Mouse (Mus musculus): Measurements from ENCODE around the gene E2f8. TPM values are rescaled to one million over a fixed set of nuclear protein-coding genes. Genes with fewer than 3 reads are reported as not detected.

The E2f8 gene
- 19.1 and 20.9 TPM in 2 replicates for polyA plus RNA-seq (2016; fragmentation: Nextera tagmentation; extraction: Ambion mirVana)

DNA sequence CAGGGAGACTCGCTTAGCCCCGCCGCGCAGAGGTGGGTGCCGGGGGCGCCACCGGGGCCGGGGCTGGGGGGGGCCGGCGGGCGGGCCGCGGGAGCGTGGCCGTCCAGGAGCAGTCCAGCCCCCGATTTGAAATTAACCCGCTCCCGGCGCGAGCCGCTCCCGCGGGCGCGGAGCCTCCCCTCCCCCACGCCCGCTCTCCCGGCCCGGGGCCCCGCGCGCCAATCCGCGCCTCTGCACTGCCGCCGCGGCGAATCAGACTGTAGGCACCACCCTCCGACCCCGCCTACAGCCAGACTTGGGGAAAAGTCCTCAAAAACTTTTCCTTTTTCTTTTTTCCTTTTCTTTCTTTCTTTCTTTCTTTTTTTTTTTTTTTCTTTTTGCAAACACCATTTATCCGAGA lies at the start of gene E2f8:
Gene E2f8 (minus strand): TSS at position 111 of the 400 bp plus-strand sequence.
- peak within 1 kb of the TSS; percentile 85 for H3K4me2 ChIP-seq
- peak; percentile 83 for ATAC-seq (ENCODE audit: low FRiP score)
- H3K4me3 ChIP-seq (replicated peaks): peak within 1 kb of the TSS; percentile 79
- H3K36me3 ChIP-seq (replicated peaks): peaks cover 19% of the 10 kb centered on the region
- H3K9me3 ChIP-seq: no peaks in the 10 kb centered on the region
- under 1% methylated on average over 21 of the region's 41 CpGs for WGBS
- H3K27ac ChIP-seq: peak within 1 kb of the TSS; percentile 90
- H3K27me3 ChIP-seq: peaks cover 42% of the 10 kb centered on the region
- H3K4me1 ChIP-seq: peaks cover 23% of the 10 kb centered on the region
- peak within 1 kb of the TSS; percentile 87 for H3K9ac ChIP-seq

DNA sequence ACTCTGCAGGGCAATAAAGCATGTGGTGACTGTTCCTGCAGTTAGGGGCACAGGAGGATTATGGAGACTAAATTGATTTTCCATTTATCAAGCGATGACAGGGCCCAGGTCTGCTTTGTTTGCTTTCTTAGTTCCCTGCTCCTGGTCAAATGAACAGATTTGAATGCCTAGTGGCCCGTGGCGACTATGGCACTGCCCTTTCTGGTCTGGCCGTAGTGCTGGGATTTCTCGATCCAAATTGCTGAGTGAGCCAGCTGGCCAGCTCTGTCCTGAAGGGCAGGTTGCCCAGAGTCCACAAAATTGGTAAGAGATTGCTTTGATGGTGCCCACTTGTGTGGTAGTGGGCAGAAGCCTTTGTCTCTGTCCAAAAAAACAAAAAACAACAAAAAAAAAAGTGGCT lies 49.0 kb upstream of the E2f8 start:
- Histone ChIP-seq H3K4me1 (peaks cover 3% of the 10 kb centered on the region; the same call in 1 of the 2 replicates), H3K27ac (no peak overlapping the region), H3K9me3 (no peaks in the 10 kb centered on the region), H3K27me3 (peaks cover 63% of the 10 kb centered on the region), H3K4me2 (no peak overlapping the region), H3K4me3 (replicated peaks) (no peak overlapping the region), H3K36me3 (replicated peaks) (no peaks in the 10 kb centered on the region), H3K9ac (no peak overlapping the region)
- 29% methylated on average over 5 of the region's 5 CpGs for WGBS
- no peak for ATAC-seq (ENCODE audit: low FRiP score)

DNA sequence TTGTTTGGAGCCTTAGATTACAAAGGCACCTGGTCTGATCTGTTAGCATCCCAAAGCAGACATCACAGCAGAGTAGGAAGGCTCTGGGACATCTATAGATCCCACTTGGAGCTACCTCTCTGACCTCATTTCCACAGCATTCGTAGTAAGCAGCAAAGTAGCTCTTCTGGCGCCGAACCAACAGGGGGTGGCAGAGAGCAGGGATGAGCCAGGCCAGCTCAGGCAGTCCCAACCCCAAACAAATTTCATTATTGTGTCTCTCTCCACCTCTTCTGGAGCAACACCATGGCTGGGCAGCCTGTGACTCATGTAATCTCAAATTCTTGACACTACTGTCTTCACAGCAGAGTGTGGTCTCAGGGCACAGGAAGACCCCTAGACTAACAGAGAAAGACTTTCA lies 47.0 kb upstream of the E2f8 start:
- H3K4me1 ChIP-seq: peaks cover 3% of the 10 kb centered on the region; the same call in 1 of the 2 replicates
- H3K27ac ChIP-seq: no peak overlapping the region
- WGBS: 10% methylated on average over 3 of the region's 3 CpGs
- H3K36me3 ChIP-seq (replicated peaks): no peaks in the 10 kb centered on the region
- peaks cover 58% of the 10 kb centered on the region for H3K27me3 ChIP-seq
- no peak overlapping the region for H3K4me3 ChIP-seq (replicated peaks)
- no peak overlapping the region for H3K9ac ChIP-seq
- H3K9me3 ChIP-seq: no peaks in the 10 kb centered on the region
- H3K4me2 ChIP-seq: no peak overlapping the region
- no peak for ATAC-seq (ENCODE audit: low FRiP score)

DNA sequence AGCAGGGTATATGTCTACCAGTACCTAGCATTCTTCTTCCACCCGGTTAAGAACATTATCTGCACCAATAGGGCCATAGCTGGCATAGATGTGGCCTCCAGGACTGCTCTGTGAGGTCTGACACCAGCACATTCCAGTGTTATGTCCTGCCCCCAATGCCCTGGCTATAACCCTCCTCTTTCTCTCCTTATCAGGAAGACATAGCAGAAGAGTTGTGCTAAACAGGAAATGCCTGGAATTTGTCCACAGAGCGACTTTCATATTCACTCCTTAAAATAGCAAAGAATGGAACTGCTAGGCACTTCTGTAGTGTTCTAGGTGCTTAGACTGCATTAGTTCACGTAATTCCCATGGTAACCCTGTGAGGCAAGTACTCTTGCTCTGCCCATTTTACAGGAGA lies 43.8 kb upstream of the E2f8 start:
- Histone ChIP-seq H3K27ac (no peak overlapping the region), H3K36me3 (replicated peaks) (no peaks in the 10 kb centered on the region), H3K9me3 (no peaks in the 10 kb centered on the region), H3K9ac (no peak overlapping the region), H3K4me3 (replicated peaks) (no peak overlapping the region), H3K4me1 (no peaks in the 10 kb centered on the region), H3K27me3 (peaks cover 39% of the 10 kb centered on the region), H3K4me2 (no peak overlapping the region)
- 84% methylated on average over 3 of the region's 3 CpGs for WGBS
- ATAC-seq (ENCODE audit: low FRiP score): no peak

DNA sequence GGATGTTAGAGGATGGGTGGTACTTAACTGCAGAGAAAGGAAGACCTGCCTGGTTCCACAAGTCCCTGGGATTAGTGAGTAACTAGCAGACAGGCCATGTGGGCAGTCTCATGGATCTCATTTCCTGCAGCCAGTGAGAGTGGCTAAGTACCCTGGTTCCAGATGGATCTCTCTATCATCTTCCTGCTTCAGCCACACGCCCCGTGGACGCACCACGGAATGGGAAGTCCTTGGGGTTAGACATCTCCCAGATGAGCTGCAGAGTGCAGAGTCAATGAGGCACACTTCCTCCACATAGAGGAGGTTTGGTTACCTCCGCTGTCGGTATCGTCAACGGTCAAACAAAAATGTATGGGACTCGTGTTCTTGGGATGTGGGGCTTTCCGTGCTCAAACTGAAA lies 42.2 kb upstream of the E2f8 start:
- H3K4me3 ChIP-seq (replicated peaks): no peak overlapping the region
- WGBS: 90% methylated on average over 10 of the region's 10 CpGs
- H3K4me2 ChIP-seq: no peak overlapping the region
- H3K27ac ChIP-seq: no peak overlapping the region
- no peaks in the 10 kb centered on the region for H3K9me3 ChIP-seq
- no peak overlapping the region for H3K9ac ChIP-seq
- H3K4me1 ChIP-seq: no peaks in the 10 kb centered on the region
- H3K27me3 ChIP-seq: peaks cover 42% of the 10 kb centered on the region
- no peak for ATAC-seq (ENCODE audit: low FRiP score)
- H3K36me3 ChIP-seq (replicated peaks): no peaks in the 10 kb centered on the region

DNA sequence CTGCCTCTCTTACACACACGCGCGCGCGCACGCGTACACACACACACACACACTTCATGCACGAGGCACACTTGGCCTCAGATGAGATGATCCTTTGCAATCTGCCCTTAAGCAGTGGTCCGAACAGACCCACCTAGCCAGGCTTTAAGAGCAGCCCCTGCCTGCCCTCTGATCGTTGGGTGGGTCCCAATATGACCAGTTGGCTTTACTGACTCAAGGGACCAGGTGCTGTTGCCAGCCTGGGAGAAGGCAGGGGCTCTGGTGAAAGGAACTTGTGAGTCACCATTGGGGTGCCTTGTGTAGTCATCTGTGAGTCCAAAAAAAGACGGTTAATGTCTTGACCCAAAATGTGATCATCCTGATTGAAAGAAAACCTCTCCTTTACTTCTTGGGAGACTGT lies 37.0 kb upstream of the E2f8 start:
- ATAC-seq (ENCODE audit: low FRiP score): no peak
- Histone ChIP-seq H3K27me3 (peaks cover 65% of the 10 kb centered on the region), H3K9ac (no peak overlapping the region), H3K9me3 (no peaks in the 10 kb centered on the region), H3K4me3 (replicated peaks) (no peak overlapping the region), H3K36me3 (replicated peaks) (no peaks in the 10 kb centered on the region), H3K27ac (no peak overlapping the region), H3K4me1 (peaks cover 39% of the 10 kb centered on the region), H3K4me2 (no peak overlapping the region)
- WGBS: 13% methylated on average over 11 of the region's 11 CpGs

DNA sequence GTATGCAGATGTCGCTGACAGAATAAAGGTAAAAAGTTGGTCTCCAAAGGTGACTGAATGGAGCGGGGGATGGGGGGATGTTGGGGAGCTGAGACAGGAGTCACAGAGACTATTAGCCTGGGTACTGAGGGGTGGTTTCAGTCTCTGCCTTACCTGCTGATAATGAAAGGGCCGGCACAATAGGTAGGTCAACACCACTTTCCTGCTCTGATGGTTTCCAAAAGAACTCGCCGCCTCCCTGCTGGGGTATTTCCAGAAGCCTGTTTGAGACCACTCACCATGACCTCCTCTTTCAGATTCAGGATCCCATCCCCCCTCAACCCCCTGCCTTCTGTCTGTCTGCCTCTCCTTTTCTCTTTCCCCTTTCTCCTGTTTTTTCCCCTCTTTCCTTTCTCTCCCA lies 36.6 kb upstream of the E2f8 start:
- Histone ChIP-seq H3K4me2 (no peak overlapping the region), H3K9me3 (no peaks in the 10 kb centered on the region), H3K27ac (no peak overlapping the region), H3K4me3 (replicated peaks) (no peak overlapping the region), H3K27me3 (peaks cover 64% of the 10 kb centered on the region), H3K4me1 (peaks cover 39% of the 10 kb centered on the region), H3K36me3 (replicated peaks) (no peaks in the 10 kb centered on the region), H3K9ac (no peak overlapping the region)
- no peak for ATAC-seq (ENCODE audit: low FRiP score)
- 5% methylated on average over 5 of the region's 5 CpGs for WGBS

DNA sequence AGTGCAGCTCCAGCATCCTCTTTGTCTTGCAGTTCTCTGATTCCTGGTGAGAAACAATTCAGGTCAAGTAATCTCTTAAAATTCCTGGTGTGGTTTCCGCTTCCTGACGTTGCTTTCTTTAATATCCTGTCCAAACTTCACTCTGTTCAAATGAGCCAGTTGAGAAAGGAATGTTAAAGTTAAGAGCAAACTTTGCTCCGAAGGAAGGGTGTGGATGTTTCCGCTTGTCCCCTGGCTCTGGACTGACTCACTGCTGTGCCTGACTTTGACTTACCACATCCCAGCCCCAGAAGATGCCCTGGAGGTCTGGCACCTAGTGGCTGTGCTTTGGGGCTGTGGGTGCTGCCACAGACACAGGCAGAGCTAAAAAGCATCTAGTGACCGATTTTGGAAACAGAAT lies 36.1 kb upstream of the E2f8 start:
- H3K4me1 ChIP-seq: peaks cover 39% of the 10 kb centered on the region
- no peak overlapping the region for H3K9ac ChIP-seq
- no peaks in the 10 kb centered on the region for H3K36me3 ChIP-seq (replicated peaks)
- 10% methylated on average over 5 of the region's 5 CpGs for WGBS
- no peak overlapping the region for H3K4me2 ChIP-seq
- H3K27me3 ChIP-seq: peaks cover 64% of the 10 kb centered on the region
- no peak for ATAC-seq (ENCODE audit: low FRiP score)
- no peak overlapping the region for H3K27ac ChIP-seq
- no peaks in the 10 kb centered on the region for H3K9me3 ChIP-seq
- H3K4me3 ChIP-seq (replicated peaks): no peak overlapping the region

DNA sequence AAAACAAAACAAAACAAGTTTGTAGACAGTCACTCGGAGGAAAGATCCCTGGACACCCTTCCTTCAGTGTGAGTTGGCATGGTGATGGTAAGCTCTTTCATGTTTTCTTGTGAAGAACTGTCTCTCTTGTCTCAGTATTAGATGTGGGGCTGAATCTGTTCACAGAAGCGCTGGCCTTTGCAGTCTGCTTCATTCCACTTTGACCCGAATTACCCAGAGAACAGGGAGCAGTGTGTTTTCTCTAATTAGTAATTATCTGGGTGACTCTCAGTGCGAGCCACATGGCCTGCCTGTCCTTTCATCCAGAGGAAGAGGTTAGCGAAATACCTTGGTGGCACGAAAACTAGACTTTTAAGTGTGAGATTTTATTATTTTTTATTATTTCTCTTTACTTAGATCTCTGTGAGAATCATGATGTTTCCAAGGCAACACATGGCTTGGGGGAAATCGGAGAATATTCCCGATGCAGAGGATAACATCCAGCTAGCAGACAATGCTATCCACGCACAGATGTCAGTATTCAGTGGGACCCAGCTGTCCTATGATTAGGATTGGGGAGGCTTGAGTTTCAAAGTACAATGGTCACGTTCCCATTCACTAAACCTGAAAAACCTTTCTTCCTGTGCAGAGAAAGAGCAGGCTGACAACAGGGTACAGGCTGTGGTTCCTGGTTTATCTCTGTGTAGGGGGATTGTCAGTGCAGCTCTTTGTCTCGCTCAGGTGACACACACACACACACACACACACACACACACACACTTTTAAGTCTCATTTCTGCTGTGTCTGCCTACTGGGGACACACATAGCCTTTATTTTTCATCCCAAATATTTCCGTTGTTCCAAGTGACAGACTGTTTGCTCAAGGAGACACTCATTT lies 33.5 kb upstream of the E2f8 start:
- no peaks in the 10 kb centered on the region for H3K9me3 ChIP-seq
- no peak overlapping the region for H3K4me3 ChIP-seq (replicated peaks)
- H3K36me3 ChIP-seq (replicated peaks): no peaks in the 10 kb centered on the region
- 0 out of 2 replicates have a peak overlapping the region, but pooled peaks have one; percentile 1 for H3K27ac ChIP-seq
- WGBS: 32% methylated on average over 12 of the region's 12 CpGs
- peak; percentile 63 for ATAC-seq (ENCODE audit: low FRiP score)
- peaks cover 64% of the 10 kb centered on the region for H3K27me3 ChIP-seq
- H3K9ac ChIP-seq: no peak overlapping the region
- H3K4me1 ChIP-seq: peaks cover 49% of the 10 kb centered on the region
- H3K4me2 ChIP-seq: no peak overlapping the region

DNA sequence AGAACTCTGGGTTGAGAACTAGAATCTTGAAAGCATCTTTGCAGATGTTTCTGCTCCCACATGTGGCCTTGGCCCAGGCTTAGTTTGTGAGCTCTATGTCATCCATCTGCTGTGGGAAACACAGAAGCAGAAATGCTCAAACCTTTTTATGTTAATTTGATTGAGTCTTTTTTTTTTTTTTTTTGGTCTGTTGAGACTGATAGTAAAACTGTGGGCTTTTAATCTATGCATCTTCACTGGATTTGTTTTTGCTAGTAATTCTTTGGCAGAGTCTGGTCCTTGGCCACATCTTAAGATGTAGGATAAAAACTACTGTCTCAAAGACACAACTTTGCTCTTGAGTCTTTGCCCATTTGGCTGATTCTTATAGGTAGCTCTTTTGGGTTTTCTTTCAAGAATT lies 29.8 kb upstream of the E2f8 start:
- peaks cover 48% of the 10 kb centered on the region for H3K27me3 ChIP-seq
- no peak for ATAC-seq (ENCODE audit: low FRiP score)
- H3K4me3 ChIP-seq (replicated peaks): no peak overlapping the region
- no peaks in the 10 kb centered on the region for H3K36me3 ChIP-seq (replicated peaks)
- peaks cover 29% of the 10 kb centered on the region for H3K4me1 ChIP-seq
- H3K4me2 ChIP-seq: no peak overlapping the region
- no peaks in the 10 kb centered on the region for H3K9me3 ChIP-seq
- no peak overlapping the region for H3K9ac ChIP-seq
- no peak overlapping the region for H3K27ac ChIP-seq

DNA sequence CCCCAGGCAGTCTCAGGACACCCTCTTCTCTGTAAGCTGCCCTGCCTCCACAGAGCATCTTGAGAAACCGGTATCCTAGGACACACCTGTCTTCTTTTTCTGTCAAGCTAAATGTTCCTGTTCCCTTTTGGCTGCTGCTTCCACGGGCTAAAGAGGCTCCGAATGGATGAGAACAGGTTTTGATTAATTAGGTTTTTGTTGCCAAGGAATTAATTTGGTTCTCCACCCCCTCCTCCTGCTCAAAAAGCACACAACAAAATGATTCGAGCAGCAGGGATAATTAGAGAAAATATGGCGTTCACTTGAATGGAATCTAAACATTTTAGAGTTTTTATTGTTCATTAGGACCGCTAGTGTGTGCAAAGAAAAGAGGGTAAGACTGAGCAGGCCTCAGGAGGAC lies 28.9 kb upstream of the E2f8 start:
- Histone ChIP-seq H3K4me3 (replicated peaks) (no peak overlapping the region), H3K9ac (no peak overlapping the region), H3K9me3 (no peaks in the 10 kb centered on the region), H3K27ac (no peak overlapping the region), H3K4me1 (peaks cover 21% of the 10 kb centered on the region), H3K36me3 (replicated peaks) (no peaks in the 10 kb centered on the region), H3K27me3 (peaks cover 47% of the 10 kb centered on the region), H3K4me2 (no peak overlapping the region)
- no peak for ATAC-seq (ENCODE audit: low FRiP score)
- 26% methylated on average over 6 of the region's 6 CpGs for WGBS

DNA sequence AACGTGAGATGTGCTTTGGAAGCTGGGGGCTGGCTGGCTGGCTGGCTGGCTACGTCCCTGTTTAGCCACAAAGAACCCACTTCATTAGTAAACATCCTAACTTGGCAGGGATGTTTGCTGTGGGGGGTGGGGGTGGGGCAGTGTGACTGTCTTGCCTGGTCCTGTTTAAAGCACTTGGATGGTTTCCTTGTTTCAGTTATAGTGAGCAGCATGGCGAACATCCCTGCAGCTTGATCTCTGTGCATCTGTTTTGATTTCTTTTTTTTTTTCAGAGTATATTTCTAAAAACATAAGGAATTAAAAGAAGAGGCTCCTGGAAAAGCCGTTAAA lies 27.9 kb upstream of the E2f8 start:
- no peaks in the 10 kb centered on the region for H3K36me3 ChIP-seq (replicated peaks)

More for the DNA sequence above, 27.9 kb upstream of the E2f8 start:
- ATAC-seq (ENCODE audit: low FRiP score): no peak
- no peak overlapping the region for H3K9ac ChIP-seq
- no peak overlapping the region for H3K4me2 ChIP-seq
- H3K9me3 ChIP-seq: no peaks in the 10 kb centered on the region
- H3K27ac ChIP-seq: no peak overlapping the region
- peaks cover 49% of the 10 kb centered on the region for H3K27me3 ChIP-seq
- no peak overlapping the region for H3K4me3 ChIP-seq (replicated peaks)
- 55% methylated on average over 4 of the region's 4 CpGs for WGBS
- H3K4me1 ChIP-seq: peaks cover 13% of the 10 kb centered on the region
